8 mouse cellular contexts compared by ENCODE assay signal in genomic region chr11:117410059-117410458, GRCm38 (mm10).
DNase-seq lines count a peak whose midpoint lies in the region; ATAC-seq lines count a peak whose summit lies in the region.

No protein-coding gene starts in this region.

- H3K4me2 ChIP-seq in limb, embryonic 13.5 days (replicated peaks): no peak overlapping the region
- 0 out of 2 replicates have a peak overlapping the region, but pooled peaks have one; percentile 9 for H3K4me2 ChIP-seq in hindbrain, embryonic 13.5 days
- H3K4me2 ChIP-seq in neural tube, embryonic 12.5 days (replicated peaks): peak overlapping the region; percentile 24; the same call in 1 of the 2 replicates

- peaks cover 53% of the 10 kb centered on the region for H3K4me1 ChIP-seq in limb, embryonic 13.5 days
- H3K4me1 ChIP-seq in limb, embryonic 10.5 days: peaks cover 62% of the 10 kb centered on the region
- H3K4me1 ChIP-seq in hindbrain, embryonic 13.5 days (replicated peaks): peaks cover 65% of the 10 kb centered on the region
- H3K4me1 ChIP-seq in neural tube, embryonic 12.5 days: peaks cover 61% of the 10 kb centered on the region

- H3K9ac ChIP-seq in limb, embryonic 13.5 days: peak overlapping the region; percentile 31; the same call in 1 of the 2 replicates
- H3K9ac ChIP-seq in hindbrain, embryonic 13.5 days: 0 out of 2 replicates have a peak overlapping the region, but pooled peaks have one; percentile 57
- 0 out of 2 replicates have a peak overlapping the region, but pooled peaks have one; percentile 8 for H3K9ac ChIP-seq in neural tube, embryonic 12.5 days

- 16% methylated on average over 6 of the region's 6 CpGs for WGBS in limb, embryonic 13.5 days
- 21% methylated on average over 6 of the region's 6 CpGs for WGBS in limb, embryonic 10.5 days
- WGBS in hindbrain, embryonic 13.5 days: 4% methylated on average over 6 of the region's 6 CpGs
- WGBS in neural tube, embryonic 12.5 days: 4% methylated on average over 6 of the region's 6 CpGs

- no peaks in the 10 kb centered on the region for H3K9me3 ChIP-seq in limb, embryonic 13.5 days
- no peaks in the 10 kb centered on the region for H3K9me3 ChIP-seq in limb, embryonic 10.5 days (replicated peaks)
- H3K9me3 ChIP-seq in hindbrain, embryonic 13.5 days: no peaks in the 10 kb centered on the region
- H3K9me3 ChIP-seq in neural tube, embryonic 12.5 days: no peaks in the 10 kb centered on the region

- peaks cover 56% of the 10 kb centered on the region for H3K27me3 ChIP-seq in limb, embryonic 13.5 days
- peaks cover 92% of the 10 kb centered on the region for H3K27me3 ChIP-seq in limb, embryonic 10.5 days (ENCODE audit: low read depth, poor library complexity, severe bottlenecking)
- H3K27me3 ChIP-seq in hindbrain, embryonic 13.5 days: peaks cover 28% of the 10 kb centered on the region
- peaks cover 23% of the 10 kb centered on the region for H3K27me3 ChIP-seq in neural tube, embryonic 12.5 days (replicated peaks)

- no peaks in the 10 kb centered on the region for H3K36me3 ChIP-seq in limb, embryonic 13.5 days
- no peaks in the 10 kb centered on the region for H3K36me3 ChIP-seq in limb, embryonic 10.5 days
- no peaks in the 10 kb centered on the region for H3K36me3 ChIP-seq in hindbrain, embryonic 13.5 days
- no peaks in the 10 kb centered on the region for H3K36me3 ChIP-seq in neural tube, embryonic 12.5 days

- H3K4me3 ChIP-seq in limb, embryonic 13.5 days: no peak overlapping the region
- H3K4me3 ChIP-seq in limb, embryonic 10.5 days: no peak overlapping the region
- no peak overlapping the region for H3K4me3 ChIP-seq in hindbrain, embryonic 13.5 days
- no peak overlapping the region for H3K4me3 ChIP-seq in neural tube, embryonic 12.5 days

- no peak overlapping the region for H3K27ac ChIP-seq in limb, embryonic 13.5 days
- H3K27ac ChIP-seq in limb, embryonic 10.5 days: no peak overlapping the region
- peak overlapping the region; percentile 97 for H3K27ac ChIP-seq in hindbrain, embryonic 13.5 days
- H3K27ac ChIP-seq in neural tube, embryonic 12.5 days: peak overlapping the region; percentile 44; the same call in 1 of the 2 replicates

- no peak for DNase-seq in limb, embryonic 10.5 days (ENCODE audit: low spot score)
- DNase-seq in cerebellum, postnatal 10 days: peak; percentile 80 to 87
- no peak for DNase-seq in spleen, adult 18-20 months
- DNase-seq in gastrocnemius, postnatal 25 days: no peak
- no peak for DNase-seq in spleen, postnatal 4 days (ENCODE audit: low spot score in 2 of 2)

- no peak for ATAC-seq in limb, embryonic 13.5 days (ENCODE audit: low FRiP score, low read depth)
- peak; percentile 18; the same call in 1 of the 2 replicates for ATAC-seq in hindbrain, embryonic 13.5 days (ENCODE audit: low FRiP score)
- no peak for ATAC-seq in neural tube, embryonic 12.5 days (ENCODE audit: low FRiP score, low read depth)

Comparison
In these comparisons a context has a peak if more than half of its experiments do, and no peak if none do; other contexts are left out.
1. H3K27ac ChIP-seq: peak in hindbrain, embryonic 13.5 days (single experiment) and neural tube, embryonic 12.5 days (single experiment); none in limb, embryonic 13.5 days (single experiment) and limb, embryonic 10.5 days (single experiment).
2. DNase-seq: peak in cerebellum, postnatal 10 days (2 of 2); none in limb, embryonic 10.5 days (single experiment), spleen, adult 18-20 months (0 of 2), gastrocnemius, postnatal 25 days (single experiment) and spleen, postnatal 4 days (0 of 2).
3. Peak in every context shown above with its lines, with median percentiles within 50 percentile points of each other: H3K9ac ChIP-seq.